Mouse (Mus musculus): ENCODE measurements around the gene Abcc8. TPM values are rescaled to one million over a fixed set of nuclear protein-coding genes. Genes with fewer than 3 reads are reported as not detected.
A peak's percentile ranks its signal among the peaks of the same experiment; 100 is the strongest.

Abcc8 gene
- total RNA-seq (2012; rRNA removed), result 0.62 and 1.7 TPM in 2 replicates

GRCm38 (mm10) chr7:46179431-46180275 is at the start of gene Abcc8:
Gene Abcc8 (minus strand): TSS chr7:46180033.
- H3K9me3 ChIP-seq (ENCODE audit: control insufficient read depth, insufficient read depth, low read depth, low read length), result no peaks in the 10 kb centered on the region
- no peak for TF ChIP-seq MAFK (IDR thresholded peaks at IDR 0.05; ENCODE audit: insufficient read depth, low read depth, low read length)
- TF ChIP-seq HCFC1 (IDR thresholded peaks at IDR 0.05; ENCODE audit: borderline replicate concordance, insufficient read depth, low read length), result no peak
- no peak for TF ChIP-seq ZC3H11A (IDR thresholded peaks at IDR 0.05; ENCODE audit: borderline replicate concordance, low read depth, low read length)
- no peak for TF ChIP-seq ZNF384 (IDR thresholded peaks at IDR 0.05; ENCODE audit: low read depth, low read length)
- TF ChIP-seq CHD2 (IDR thresholded peaks at IDR 0.05; ENCODE audit: low read depth, low read length), result no peak
- H3K27ac ChIP-seq (ENCODE audit: insufficient read depth, low read depth, low read length, poor library complexity, severe bottlenecking), result no peak within 1 kb of the TSS
- peak within 1 kb of the TSS; percentile 72 to 73 for H3K4me3 ChIP-seq (ENCODE audit: insufficient read depth in 1 of 2, low read depth in 1 of 2, low read length in 2 of 2, poor library complexity in 1 of 2, severe bottlenecking in 1 of 2)
- no peaks in the 10 kb centered on the region for H3K36me3 ChIP-seq (ENCODE audit: control insufficient read depth, insufficient read depth, low read length, poor library complexity, severe bottlenecking)
- H3K9ac ChIP-seq (ENCODE audit: insufficient read depth, low read depth, low read length, poor library complexity, severe bottlenecking), result peak within 1 kb of the TSS; percentile 44; the same call in 1 of the 2 replicates
- no peak for DNase-seq (ENCODE audit: low read depth, low spot score)
- in situ Hi-C loops (cut with MboI; ENCODE audit: low sequenced_read_pairs in 2 of 2, unreplicated experiment in 2 of 2), result no loop called here
- H3K4me1 ChIP-seq (ENCODE audit: control insufficient read depth in 2 of 2, insufficient read depth in 2 of 2, low read length in 2 of 2, poor library complexity in 1 of 2), result peaks cover 0 to 4% of the 10 kb centered on the region in 2 experiments; a peak in 1 of 4 replicates

- in situ Hi-C loops (cut with MboI; ENCODE audit: low sequenced_read_pairs in 2 of 2, unreplicated experiment in 2 of 2), result no loop called here
- Histone ChIP-seq H3K9me3 (ENCODE audit: control insufficient read depth, insufficient read depth, low read depth, low read length) (peaks cover 4% of the 10 kb centered on the region; the same call in 1 of the 2 replicates), H3K27ac (ENCODE audit: insufficient read depth, low read depth, low read length, poor library complexity, severe bottlenecking) (no peak overlapping the region), H3K36me3 (ENCODE audit: control insufficient read depth, insufficient read depth, low read length, poor library complexity, severe bottlenecking) (no peaks in the 10 kb centered on the region), H3K4me3 (ENCODE audit: insufficient read depth in 1 of 2, low read depth in 1 of 2, low read length in 2 of 2, poor library complexity in 1 of 2, severe bottlenecking in 1 of 2) (no peak overlapping the region), H3K4me1 (ENCODE audit: control insufficient read depth in 2 of 2, insufficient read depth in 2 of 2, low read length in 2 of 2, poor library complexity in 1 of 2) (no peaks in the 10 kb centered on the region), H3K9ac (ENCODE audit: insufficient read depth, low read depth, low read length, poor library complexity, severe bottlenecking) (no peak overlapping the region)
- no peak for DNase-seq (ENCODE audit: low read depth, low spot score)
- no peak for TF ChIP-seq CHD2 (IDR thresholded peaks at IDR 0.05; ENCODE audit: low read depth, low read length)
- no peak for TF ChIP-seq ZNF384 (IDR thresholded peaks at IDR 0.05; ENCODE audit: low read depth, low read length)
- TF ChIP-seq HCFC1 (IDR thresholded peaks at IDR 0.05; ENCODE audit: borderline replicate concordance, insufficient read depth, low read length), result no peak
- no peak for TF ChIP-seq MAFK (IDR thresholded peaks at IDR 0.05; ENCODE audit: insufficient read depth, low read depth, low read length)
- TF ChIP-seq ZC3H11A (IDR thresholded peaks at IDR 0.05; ENCODE audit: borderline replicate concordance, low read depth, low read length), result no peak
These were observed 47.1 kb upstream of the Abcc8 start for GRCm38 (mm10) chr7:46226936-46227335.

- no peak overlapping the region for H3K4me3 ChIP-seq (ENCODE audit: insufficient read depth in 1 of 2, low read depth in 1 of 2, low read length in 2 of 2, poor library complexity in 1 of 2, severe bottlenecking in 1 of 2)
- in situ Hi-C loops (cut with MboI; ENCODE audit: low sequenced_read_pairs in 2 of 2, unreplicated experiment in 2 of 2), result no loop called here
These were observed 46.4 kb upstream of the Abcc8 start for GRCm38 (mm10) chr7:46226253-46226652.

GRCm38 (mm10) chr7:46220591-46221129 is 40.8 kb upstream of the Abcc8 start:
- DNase-seq (ENCODE audit: low read depth, low spot score), result no peak
- H3K9me3 ChIP-seq (ENCODE audit: control insufficient read depth, insufficient read depth, low read depth, low read length), result peaks cover 4% of the 10 kb centered on the region; the same call in 1 of the 2 replicates
- TF ChIP-seq ZNF384 (IDR thresholded peaks at IDR 0.05; ENCODE audit: low read depth, low read length) (no peak), HCFC1 (IDR thresholded peaks at IDR 0.05; ENCODE audit: borderline replicate concordance, insufficient read depth, low read length) (no peak), MAFK (IDR thresholded peaks at IDR 0.05; ENCODE audit: insufficient read depth, low read depth, low read length) (no peak)
- in situ Hi-C loops (cut with MboI; ENCODE audit: low sequenced_read_pairs in 2 of 2, unreplicated experiment in 2 of 2), result no loop called here
- no peak overlapping the region for H3K9ac ChIP-seq (ENCODE audit: insufficient read depth, low read depth, low read length, poor library complexity, severe bottlenecking)
- no peaks in the 10 kb centered on the region for H3K36me3 ChIP-seq (ENCODE audit: control insufficient read depth, insufficient read depth, low read length, poor library complexity, severe bottlenecking)
- no peaks in the 10 kb centered on the region for H3K4me1 ChIP-seq (ENCODE audit: control insufficient read depth in 2 of 2, insufficient read depth in 2 of 2, low read length in 2 of 2, poor library complexity in 1 of 2)
- H3K4me3 ChIP-seq (ENCODE audit: insufficient read depth in 1 of 2, low read depth in 1 of 2, low read length in 2 of 2, poor library complexity in 1 of 2, severe bottlenecking in 1 of 2), result no peak overlapping the region
- no peak overlapping the region for H3K27ac ChIP-seq (ENCODE audit: insufficient read depth, low read depth, low read length, poor library complexity, severe bottlenecking)

More at GRCm38 (mm10) chr7:46226253-46226652, 46.4 kb upstream of the Abcc8 start:
- Histone ChIP-seq H3K4me1 (ENCODE audit: control insufficient read depth in 2 of 2, insufficient read depth in 2 of 2, low read length in 2 of 2, poor library complexity in 1 of 2) (no peaks in the 10 kb centered on the region), H3K27ac (ENCODE audit: insufficient read depth, low read depth, low read length, poor library complexity, severe bottlenecking) (no peak overlapping the region), H3K9me3 (ENCODE audit: control insufficient read depth, insufficient read depth, low read depth, low read length) (peaks cover 4% of the 10 kb centered on the region; the same call in 1 of the 2 replicates), H3K36me3 (ENCODE audit: control insufficient read depth, insufficient read depth, low read length, poor library complexity, severe bottlenecking) (no peaks in the 10 kb centered on the region), H3K9ac (ENCODE audit: insufficient read depth, low read depth, low read length, poor library complexity, severe bottlenecking) (no peak overlapping the region)
- TF ChIP-seq ZNF384 (IDR thresholded peaks at IDR 0.05; ENCODE audit: low read depth, low read length) (no peak), MAFK (IDR thresholded peaks at IDR 0.05; ENCODE audit: insufficient read depth, low read depth, low read length) (no peak), CHD2 (IDR thresholded peaks at IDR 0.05; ENCODE audit: low read depth, low read length) (no peak), ZC3H11A (IDR thresholded peaks at IDR 0.05; ENCODE audit: borderline replicate concordance, low read depth, low read length) (no peak), HCFC1 (IDR thresholded peaks at IDR 0.05; ENCODE audit: borderline replicate concordance, insufficient read depth, low read length) (no peak)
- no peak for DNase-seq (ENCODE audit: low read depth, low spot score)
